8 mouse cellular contexts compared by ENCODE assay signal in the genomic region with DNA sequence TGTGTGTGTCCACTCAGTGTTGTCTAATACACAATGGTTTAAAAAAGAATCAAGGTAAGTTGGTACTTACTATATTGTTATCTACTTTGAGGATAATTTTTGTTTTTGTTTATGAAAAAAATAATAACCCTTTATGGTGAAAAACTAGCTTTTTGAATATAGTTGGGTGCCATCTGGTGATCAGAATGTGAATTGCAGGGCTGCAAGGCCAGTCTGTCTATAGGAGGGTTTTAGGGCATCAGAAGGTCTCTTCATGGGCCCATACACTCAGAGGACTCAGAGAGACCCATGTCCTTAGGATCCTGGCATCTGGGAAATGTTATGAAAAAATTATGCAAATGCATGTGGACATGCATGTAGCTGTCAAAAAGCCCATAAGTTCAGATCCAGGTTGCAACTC. TPM values are rescaled to one million over a fixed set of nuclear protein-coding genes. Genes with fewer than 3 reads are reported as not detected.
DNase-seq lines count a peak whose midpoint lies in the region; TF ChIP-seq lines count a peak whose summit lies in the region.
"Had no signal": no experiment of that assay in that cellular context is flagged by ENCODE, and none has a peak within 500 bp of the region (broad histone marks: within the 10 kb centered on the region; RNA-seq: fewer than 3 reads in every experiment).

No protein-coding gene starts in this region.

- H3K9ac ChIP-seq in MEL (ENCODE audit: control insufficient read depth, low read depth, low read length, poor library complexity, severe bottlenecking) = no peak overlapping the region
- H3K9ac ChIP-seq: liver, embryonic 15.5 days had no signal

- peak; percentile 38 for DNase-seq in kidney, adult 18-20 months
- DNase-seq in kidney, adult 11 months = no peak
- peak; percentile 53 for DNase-seq in MEL (ENCODE audit: low read depth, low spot score)
- DNase-seq in layer of hippocampus, postnatal 10 days (ENCODE audit: low spot score in 2 of 2) = peak; percentile 38 to 44
- DNase-seq in right cerebral cortex, postnatal 14 days = peak; percentile 43

- H3K27me3 ChIP-seq in C2C12 (ENCODE audit: control insufficient read depth, insufficient read depth, insufficient read length) = no peaks in the 10 kb centered on the region
- peaks cover 0 to 1% of the 10 kb centered on the region in 2 experiments; a peak in 3 of 4 replicates for H3K27me3 ChIP-seq in MEL (ENCODE audit: control insufficient read depth in 1 of 2, insufficient read depth in 2 of 2, low read length in 2 of 2)
- H3K27me3 ChIP-seq: liver, embryonic 15.5 days had no signal

- H3K9me3 ChIP-seq in MEL (replicated peaks; ENCODE audit: insufficient read depth, low read length) = no peaks in the 10 kb centered on the region
- H3K9me3 ChIP-seq: liver, embryonic 15.5 days had no signal

- H3K4me3 ChIP-seq in C2C12 (ENCODE audit: insufficient read depth, poor library complexity, severe bottlenecking) = no peak overlapping the region
- H3K4me3 ChIP-seq in MEL (ENCODE audit: control insufficient read depth in 1 of 2, insufficient read depth in 1 of 2, low read depth in 2 of 2, low read length in 2 of 2) = no peak overlapping the region
- H3K4me3 ChIP-seq in cortical plate, adult 2 months (ENCODE audit: insufficient read depth, low read length) = no peak overlapping the region
- H3K4me3 ChIP-seq: liver, embryonic 15.5 days had no signal

- no peak overlapping the region for H3K27ac ChIP-seq in MEL (ENCODE audit: control insufficient read depth, low read depth, low read length)
- H3K27ac ChIP-seq in cortical plate, adult 2 months (ENCODE audit: insufficient read depth, low read length) = no peak overlapping the region
- H3K27ac ChIP-seq: liver, embryonic 15.5 days had no signal

- TF ChIP-seq EP300 in MEL (IDR thresholded peaks at IDR 0.05; ENCODE audit: low read depth in 1 of 2, low read length in 2 of 2) = no peak

- H3K79me2 ChIP-seq in C2C12 (ENCODE audit: control insufficient read depth, insufficient read depth) (no peaks in the 10 kb centered on the region), MEL (ENCODE audit: control insufficient read depth, insufficient read depth, low read length, poor library complexity) (no peaks in the 10 kb centered on the region)

- no peaks in the 10 kb centered on the region for H3K4me1 ChIP-seq in MEL (ENCODE audit: control insufficient read depth in 1 of 2, insufficient read depth in 2 of 2, low read length in 2 of 2)
- no peaks in the 10 kb centered on the region for H3K4me1 ChIP-seq in cortical plate, adult 2 months (ENCODE audit: control insufficient read depth, insufficient read depth, low read length)
- H3K4me1 ChIP-seq: liver, embryonic 15.5 days had no signal

- TF ChIP-seq POLR2A in MEL (IDR thresholded peaks at IDR 0.05; ENCODE audit: control insufficient read depth in 1 of 2, insufficient read depth in 1 of 2, low read depth in 1 of 2, low read length in 2 of 2, poor library complexity in 1 of 2) = no peak
- TF ChIP-seq POLR2A in cortical plate, adult 2 months (IDR thresholded peaks at IDR 0.05; ENCODE audit: extremely low read depth, insufficient read depth, low read length) = no peak

- TF ChIP-seq RAD21 in MEL (IDR thresholded peaks at IDR 0.05; ENCODE audit: low read depth, low read length) = peak; percentile 69

- no peak overlapping the region for H3ac ChIP-seq in C2C12 (ENCODE audit: control insufficient read depth, insufficient read length, low read depth)

- H3K36me3 ChIP-seq in C2C12 (ENCODE audit: control insufficient read depth, insufficient read depth) = no peaks in the 10 kb centered on the region
- no peaks in the 10 kb centered on the region for H3K36me3 ChIP-seq in MEL (ENCODE audit: control insufficient read depth in 1 of 2, insufficient read depth in 2 of 2, low read length in 2 of 2)
- H3K36me3 ChIP-seq: liver, embryonic 15.5 days had no signal

- no peaks in the 10 kb centered on the region for H3K79me3 ChIP-seq in C2C12 (ENCODE audit: low read depth)

- TF ChIP-seq CTCF in C2C12 (IDR thresholded peaks at IDR 0.05; ENCODE audit: control insufficient read depth, insufficient read depth, insufficient read length) (peak; percentile 6), MEL (IDR thresholded peaks at IDR 0.05 in 2 of 3, conservative IDR thresholded peaks at IDR 0.05 in 1 of 3; ENCODE audit: control insufficient read depth in 1 of 3, insufficient read depth in 1 of 3, low read depth in 2 of 3, low read length in 3 of 3, poor library complexity in 1 of 3, severe bottlenecking in 1 of 3) (peak; percentile 50 to 83 (median 73))
- peak; percentile 44; the same call in 1 of the 2 replicates for TF ChIP-seq CTCF in cortical plate, adult 2 months (IDR thresholded peaks at IDR 0.05; ENCODE audit: extremely low read depth, insufficient read depth, low read length)

TF ChIP-seq in C2C12, 6 proteins besides CTCF, POLR2A, EP300 and RAD21:
- TF ChIP-seq MAX (IDR thresholded peaks at IDR 0.05) (no peak), FOSL1 (IDR thresholded peaks at IDR 0.05; ENCODE audit: insufficient read depth, low read length, poor library complexity, severe bottlenecking) (no peak), MYOD1 (IDR thresholded peaks at IDR 0.05; ENCODE audit: control insufficient read depth, insufficient read length, low read depth) (no peak), MYOG (IDR thresholded peaks at IDR 0.05; ENCODE audit: control insufficient read depth, extremely low read depth, insufficient read length) (no peak)

TF ChIP-seq in MEL, 35 proteins besides CTCF, POLR2A, EP300 and RAD21:
- no peak for TF ChIP-seq CHD2 (IDR thresholded peaks at IDR 0.05; ENCODE audit: low read length)
- peak; percentile 93 for TF ChIP-seq SMC3 (IDR thresholded peaks at IDR 0.05; ENCODE audit: low read depth, low read length)
- peak; percentile 56; the same call in 1 of the 2 replicates for TF ChIP-seq ZC3H11A (IDR thresholded peaks at IDR 0.05; ENCODE audit: low read depth, low read length)

RNA-seq across cellular contexts. Expression of a gene that starts 34.2 kb away (rescaled TPM):
- 242 TPM for polyA plus RNA-seq in C2C12 (2012; fragmentation: generic; extraction: Trizol)
- 153 and 164 TPM in 2 replicates for total RNA-seq in MEL (2012; rRNA removed)
- 100 to 1,000 TPM in 1 of 2 experiments, not detected in 1; 326 TPM for polyA plus RNA-seq in MEL (2012; ENCODE audit: insufficient read depth in 1 of 2, insufficient read length in 2 of 2, low read depth in 1 of 2, low replicate concordance in 2 of 2, missing spikeins in 1 of 2)
- 440 and 459 TPM in 2 replicates for polyA plus RNA-seq in cortical plate, adult 2 months (2012; rRNA removed)
- total RNA-seq in layer of hippocampus, postnatal 10 days (2021) = 100 to 1,000 TPM; 396 to 461 TPM

RNA-seq across cellular contexts. Expression of a gene that starts 59.4 kb away (rescaled TPM):
- polyA plus RNA-seq in C2C12 (2012; fragmentation: generic; extraction: Trizol) = 93.5 TPM
- total RNA-seq in MEL (2012; rRNA removed) = 68.1 and 75.2 TPM in 2 replicates
- polyA plus RNA-seq in MEL (2012; ENCODE audit: insufficient read depth in 1 of 2, insufficient read length in 2 of 2, low read depth in 1 of 2, low replicate concordance in 2 of 2, missing spikeins in 1 of 2) = 100 to 1,000 TPM in 1 of 2 experiments, not detected in 1; 113 TPM
- 104 TPM in 2 replicates for polyA plus RNA-seq in cortical plate, adult 2 months (2012; rRNA removed)
- total RNA-seq in layer of hippocampus, postnatal 10 days (2021) = 10 to 100 TPM; 89.6 to 99.8 TPM

Comparison
In these comparisons a context has a peak if more than half of its experiments do, and no peak if none do; other contexts are left out.
1. CTCF ChIP-seq: peak in every context shown above with its lines; median percentile 73 in MEL; 44 in cortical plate, adult 2 months; 6 in C2C12.